Mouse (Mus musculus) cerebellum, adult 2 months (tissue): ENCODE measurements around the gene Pak6.

ENCODE experiments used
- CTCF ChIP-seq: fragments of 200-500 bp; IDR thresholded peaks from 2 replicates; pipeline ENCODE4 v1.5.1; 2011; ENCODE audit warnings: low read depth, mild to moderate bottlenecking, control low read depth, low read length, moderate library complexity, borderline replicate concordance; ENCODE audit not compliant: insufficient read depth
- POLR2A ChIP-seq: fragments of 200-500 bp; IDR thresholded peaks from 2 replicates; pipeline ENCODE4 v1.6.1; 2011; ENCODE audit warnings: low read length, control low read depth, borderline replicate concordance; ENCODE audit not compliant: insufficient read depth

GRCm38 (mm10) chr2:118676839-118677741 is 14.0 kb downstream of the Pak6 start:
- TF ChIP-seq CTCF (no peak), POLR2A (no peak)
